Mouse (Mus musculus): ENCODE measurements around the gene Crb1. TPM values are rescaled to one million over a fixed set of nuclear protein-coding genes. Genes with fewer than 3 reads are reported as not detected.

The Crb1 gene
- polyA plus RNA-seq, 1 experiment, result 0.13 TPM

DNA sequence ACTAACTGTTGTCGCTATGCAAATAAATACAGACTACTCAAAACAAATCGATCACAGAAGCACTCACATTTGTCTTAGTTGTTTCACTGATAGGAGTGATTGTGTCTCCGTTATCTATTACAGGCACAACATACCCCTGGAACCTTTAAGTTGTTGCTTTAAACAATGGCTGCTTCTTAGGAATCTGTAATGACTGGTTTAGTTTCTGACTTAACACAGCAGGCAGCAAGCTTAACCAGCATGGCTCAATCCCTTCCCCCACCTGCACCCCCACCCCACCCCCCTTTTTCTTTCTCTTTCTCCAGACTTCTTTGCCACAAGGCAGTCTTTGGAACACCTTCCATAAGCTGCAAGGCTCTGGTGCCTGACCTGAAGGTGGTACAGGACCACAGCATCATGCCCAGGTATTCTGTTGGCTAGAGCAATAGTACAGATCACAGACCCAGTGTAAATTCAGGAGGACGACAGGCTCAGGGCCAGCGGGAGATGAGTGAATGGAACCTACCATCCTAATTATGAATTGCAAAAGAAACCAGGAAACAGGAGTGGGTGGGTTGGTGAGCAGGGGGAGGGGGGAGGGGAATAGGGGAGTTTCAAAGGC lies 182.4 kb downstream of the Crb1 start:
- Histone ChIP-seq H3K4me3 (replicated peaks) (no peak overlapping the region), H3K27me3 (replicated peaks) (no peaks in the 10 kb centered on the region), H3K4me1 (no peaks in the 10 kb centered on the region; the same call in 1 of the 2 replicates), H3K36me3 (replicated peaks; ENCODE audit: low read length) (no peaks in the 10 kb centered on the region), H3K9me3 (no peaks in the 10 kb centered on the region)
- TF ChIP-seq GATA1 (IDR thresholded peaks at IDR 0.05; ENCODE audit: borderline replicate concordance, low read length) (no peak), FLI1 (IDR thresholded peaks at IDR 0.05; ENCODE audit: low read length) (no peak)

DNA sequence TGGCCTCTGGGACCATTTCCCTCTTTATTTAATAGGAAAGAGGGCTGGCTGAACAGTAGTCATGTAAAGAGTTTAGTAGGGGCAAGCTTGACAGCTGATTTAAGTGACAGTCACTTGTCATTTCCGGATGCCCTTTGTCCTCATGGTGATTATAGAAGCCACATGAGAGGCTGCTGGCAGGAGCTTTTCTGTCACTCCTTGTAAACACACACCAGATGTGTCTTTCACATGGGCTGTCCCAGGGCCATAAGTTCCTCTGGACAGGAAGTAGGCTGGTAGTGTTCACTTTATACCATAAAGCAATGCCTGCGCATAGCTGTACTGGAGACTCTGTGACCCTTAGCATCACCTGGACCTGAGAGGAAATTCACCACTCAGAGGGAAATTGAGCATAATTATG lies 182.9 kb downstream of the Crb1 start:
- Histone ChIP-seq H3K4me3 (replicated peaks) (no peak overlapping the region), H3K27me3 (replicated peaks) (no peaks in the 10 kb centered on the region), H3K4me1 (no peaks in the 10 kb centered on the region; the same call in 1 of the 2 replicates), H3K9me3 (no peaks in the 10 kb centered on the region), H3K36me3 (replicated peaks; ENCODE audit: low read length) (no peaks in the 10 kb centered on the region)
- TF ChIP-seq FLI1 (IDR thresholded peaks at IDR 0.05; ENCODE audit: low read length), result no peak
- TF ChIP-seq GATA1 (IDR thresholded peaks at IDR 0.05; ENCODE audit: borderline replicate concordance, low read length), result no peak

DNA sequence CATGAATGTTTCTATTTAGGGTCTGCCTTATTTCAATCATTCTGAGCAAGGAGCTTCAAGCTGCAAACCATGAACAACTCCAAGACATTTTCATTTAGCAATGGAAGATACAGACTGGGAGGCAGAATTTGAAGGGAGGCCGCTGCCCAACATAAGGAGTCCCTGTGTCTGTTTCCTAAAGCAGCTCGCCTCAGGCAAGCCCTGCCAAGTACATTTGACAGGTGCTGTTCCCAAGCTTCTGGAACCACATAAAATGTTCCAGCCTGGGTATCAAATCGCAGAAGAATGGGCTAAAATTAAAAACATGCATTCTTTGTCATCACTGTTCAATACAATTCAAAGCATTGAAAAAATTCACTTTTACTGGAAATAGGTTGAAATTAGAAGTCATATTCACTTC lies 184.3 kb downstream of the Crb1 start:
- H3K4me3 ChIP-seq (replicated peaks), result no peak overlapping the region
- no peaks in the 10 kb centered on the region for H3K4me1 ChIP-seq
- TF ChIP-seq GATA1 (IDR thresholded peaks at IDR 0.05; ENCODE audit: borderline replicate concordance, low read length), result no peak
- TF ChIP-seq FLI1 (IDR thresholded peaks at IDR 0.05; ENCODE audit: low read length), result no peak
- no peaks in the 10 kb centered on the region for H3K27me3 ChIP-seq (replicated peaks)
- no peaks in the 10 kb centered on the region for H3K36me3 ChIP-seq (replicated peaks; ENCODE audit: low read length)
- no peaks in the 10 kb centered on the region for H3K9me3 ChIP-seq

DNA sequence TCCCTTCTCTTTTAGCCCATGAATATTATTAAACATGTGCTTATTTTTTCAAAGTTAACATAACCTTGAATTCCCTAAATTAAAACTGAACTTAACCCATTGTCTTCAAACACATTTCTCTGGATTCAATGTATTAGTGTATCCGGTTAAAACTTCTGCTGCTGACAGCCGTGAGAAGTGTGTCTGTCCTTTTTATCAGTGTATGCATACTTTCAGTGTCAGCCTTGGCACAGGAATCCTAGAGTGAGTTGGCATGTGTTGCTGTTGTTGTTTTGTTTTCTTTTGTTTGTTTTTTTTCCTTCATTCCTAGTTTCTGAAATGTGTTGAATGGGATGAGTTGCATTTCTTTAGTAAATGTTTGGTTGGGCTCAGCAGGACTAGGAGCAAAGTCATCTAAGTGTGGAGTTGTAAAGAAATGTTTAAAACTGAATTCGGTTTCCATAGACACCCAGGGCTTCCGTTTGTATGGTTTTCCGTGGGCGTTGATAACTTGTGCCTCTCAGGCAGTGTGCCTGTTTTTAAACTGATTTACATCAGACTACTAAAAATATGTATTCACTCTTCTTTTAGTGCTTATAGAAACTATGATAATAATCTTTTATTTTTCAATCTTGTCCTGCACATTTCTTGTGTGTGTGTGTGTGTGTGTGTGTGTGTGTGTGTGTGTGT lies 196.3 kb downstream of the Crb1 start:
- peaks cover 5% of the 10 kb centered on the region for H3K36me3 ChIP-seq (replicated peaks; ENCODE audit: low read length)
- TF ChIP-seq FLI1 (IDR thresholded peaks at IDR 0.05; ENCODE audit: low read length) (no peak), GATA1 (IDR thresholded peaks at IDR 0.05; ENCODE audit: borderline replicate concordance, low read length) (no peak)

DNA sequence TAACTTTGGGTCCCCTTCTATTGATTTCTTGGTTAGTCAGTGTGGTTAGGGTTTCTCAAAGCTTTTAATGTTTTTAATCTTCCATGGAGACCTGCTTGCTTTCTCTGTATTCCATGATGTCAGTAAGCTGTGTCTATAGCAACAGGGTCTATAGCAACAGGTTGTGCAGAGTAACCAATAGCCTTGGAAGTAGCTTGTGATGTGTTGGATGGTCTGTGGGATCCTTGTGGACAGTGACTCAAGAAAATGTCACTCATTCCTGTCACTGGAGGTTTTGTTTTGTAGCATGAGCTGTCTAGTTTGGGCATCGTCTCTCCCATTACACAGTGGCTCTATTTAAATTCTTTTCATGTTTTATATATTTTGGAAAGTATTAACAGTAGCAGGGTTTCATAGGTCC lies 197.2 kb downstream of the Crb1 start:
- H3K4me3 ChIP-seq (replicated peaks), result no peak overlapping the region
- no peaks in the 10 kb centered on the region for H3K4me1 ChIP-seq
- no peaks in the 10 kb centered on the region for H3K9me3 ChIP-seq
- H3K27me3 ChIP-seq (replicated peaks), result no peaks in the 10 kb centered on the region
- TF ChIP-seq GATA1 (IDR thresholded peaks at IDR 0.05; ENCODE audit: borderline replicate concordance, low read length) (no peak), FLI1 (IDR thresholded peaks at IDR 0.05; ENCODE audit: low read length) (no peak)
- peaks cover 5% of the 10 kb centered on the region for H3K36me3 ChIP-seq (replicated peaks; ENCODE audit: low read length)

More for the DNA sequence above, 196.3 kb downstream of the Crb1 start:
- Histone ChIP-seq H3K9me3 (no peaks in the 10 kb centered on the region), H3K27me3 (replicated peaks) (no peaks in the 10 kb centered on the region), H3K4me1 (no peaks in the 10 kb centered on the region), H3K4me3 (replicated peaks) (no peak overlapping the region)

DNA sequence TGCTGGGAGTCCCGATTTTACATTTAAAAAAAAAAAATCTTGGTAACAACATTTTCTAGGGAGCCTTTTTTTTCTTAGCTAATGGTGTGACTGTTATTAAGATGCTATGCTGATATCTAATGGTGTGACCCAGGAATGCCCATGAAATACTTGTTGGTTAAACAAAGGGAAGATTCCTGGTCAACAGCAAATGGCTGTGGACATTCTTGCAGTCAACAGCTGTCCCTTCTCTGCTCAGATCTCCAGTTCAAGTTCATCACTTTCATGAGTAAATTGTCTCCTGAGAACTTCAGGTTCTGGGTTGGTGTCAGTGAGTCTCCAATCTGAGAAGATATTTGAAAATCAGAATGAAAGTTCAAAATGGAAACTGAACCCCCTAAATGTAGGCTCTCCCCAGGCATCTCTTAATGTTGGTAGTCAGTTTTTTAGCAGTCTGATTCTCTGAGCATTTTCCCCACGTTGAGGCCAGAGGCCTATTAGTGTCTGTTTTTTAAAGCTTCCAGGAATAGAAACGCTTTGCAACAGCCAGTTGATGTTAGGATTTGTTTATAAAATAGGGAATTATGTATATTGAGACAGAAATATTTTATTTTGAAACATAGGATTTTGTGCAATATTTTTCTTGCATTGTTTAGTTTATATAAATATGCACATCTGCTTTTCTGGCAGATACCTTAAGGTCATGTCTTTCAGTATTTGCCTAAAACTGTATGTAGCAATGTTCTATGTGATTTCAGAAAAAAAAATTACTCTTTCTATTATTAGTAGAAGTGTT lies 202.7 kb downstream of the Crb1 start:
- Histone ChIP-seq H3K27me3 (replicated peaks) (no peaks in the 10 kb centered on the region), H3K36me3 (replicated peaks; ENCODE audit: low read length) (peaks cover 31% of the 10 kb centered on the region), H3K4me1 (no peaks in the 10 kb centered on the region), H3K9me3 (no peaks in the 10 kb centered on the region), H3K4me3 (replicated peaks) (no peak overlapping the region)
- TF ChIP-seq FLI1 (IDR thresholded peaks at IDR 0.05; ENCODE audit: low read length), result no peak
- TF ChIP-seq GATA1 (IDR thresholded peaks at IDR 0.05; ENCODE audit: borderline replicate concordance, low read length), result no peak

DNA sequence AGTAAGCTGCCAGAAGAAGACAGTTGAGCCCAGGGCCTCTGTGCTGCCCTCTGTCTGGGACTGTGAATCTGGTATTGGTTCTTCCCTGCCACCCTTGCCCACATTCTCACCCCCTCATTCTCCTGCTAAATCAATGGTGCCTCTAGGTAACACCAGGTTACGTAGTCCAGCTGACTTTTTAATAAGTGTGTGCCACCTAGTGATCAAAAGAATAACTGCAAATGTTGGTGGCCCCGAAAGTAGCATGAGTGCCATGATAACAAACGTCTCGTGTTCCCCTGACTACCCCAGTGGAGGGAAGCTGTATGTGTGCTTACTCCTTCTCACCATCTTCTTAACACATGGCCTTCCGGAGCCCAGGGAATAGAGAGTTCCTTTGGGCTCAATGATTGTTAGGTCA lies 214.1 kb downstream of the Crb1 start:
- peaks cover 13% of the 10 kb centered on the region; the same call in 1 of the 2 replicates for H3K4me1 ChIP-seq
- TF ChIP-seq FLI1 (IDR thresholded peaks at IDR 0.05; ENCODE audit: low read length) (no peak), GATA1 (IDR thresholded peaks at IDR 0.05; ENCODE audit: borderline replicate concordance, low read length) (no peak)
- no peaks in the 10 kb centered on the region for H3K27me3 ChIP-seq (replicated peaks)
- no peaks in the 10 kb centered on the region for H3K9me3 ChIP-seq
- H3K36me3 ChIP-seq (replicated peaks; ENCODE audit: low read length), result peaks cover 19% of the 10 kb centered on the region
- H3K4me3 ChIP-seq (replicated peaks), result no peak overlapping the region

DNA sequence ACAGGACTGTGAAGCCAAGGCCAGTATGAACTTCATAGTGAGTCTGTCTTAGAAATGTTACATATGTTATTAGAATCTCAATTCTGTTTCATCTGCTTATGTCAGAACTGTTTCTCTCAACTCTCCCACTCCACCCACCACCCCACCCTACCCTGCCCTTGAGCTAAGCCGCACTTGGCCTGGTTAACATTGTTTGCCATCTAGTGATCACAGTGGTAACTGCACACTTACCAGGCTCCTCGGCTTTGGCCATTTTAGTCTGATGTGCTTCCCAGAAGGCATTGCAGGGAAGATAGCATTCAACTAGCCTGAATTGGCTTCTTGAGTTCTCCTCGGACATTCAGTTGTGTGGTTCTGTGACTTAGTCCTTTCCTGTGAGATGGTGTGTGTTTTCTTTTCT lies 215.3 kb downstream of the Crb1 start:
- peaks cover 16% of the 10 kb centered on the region for H3K36me3 ChIP-seq (replicated peaks; ENCODE audit: low read length)
- TF ChIP-seq GATA1 (IDR thresholded peaks at IDR 0.05; ENCODE audit: borderline replicate concordance, low read length), result no peak
- no peak for TF ChIP-seq FLI1 (IDR thresholded peaks at IDR 0.05; ENCODE audit: low read length)
- no peaks in the 10 kb centered on the region for H3K9me3 ChIP-seq
- peaks cover 15% of the 10 kb centered on the region; the same call in 1 of the 2 replicates for H3K4me1 ChIP-seq
- no peaks in the 10 kb centered on the region for H3K27me3 ChIP-seq (replicated peaks)
- no peak overlapping the region for H3K4me3 ChIP-seq (replicated peaks)

DNA sequence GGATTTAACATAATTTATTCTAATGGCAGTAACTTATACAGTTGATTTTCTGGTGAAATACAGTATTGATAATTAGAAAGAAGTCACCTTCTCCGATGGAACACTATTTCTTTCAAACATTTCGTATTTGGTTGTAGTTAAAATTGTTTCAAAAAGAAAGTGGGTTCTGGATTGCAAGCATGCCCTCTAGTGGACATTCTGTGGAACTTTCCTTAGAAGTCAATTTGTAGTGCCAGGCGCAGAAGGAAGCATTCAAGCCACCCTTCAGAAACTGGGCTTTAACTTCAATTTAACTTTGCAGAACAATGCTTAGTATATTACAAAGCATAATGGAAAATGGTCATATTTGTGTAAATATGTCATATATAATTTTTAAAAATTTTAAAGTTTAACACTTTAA lies 220.5 kb downstream of the Crb1 start:
- peaks cover 8% of the 10 kb centered on the region for H3K36me3 ChIP-seq (replicated peaks; ENCODE audit: low read length)
- H3K27me3 ChIP-seq (replicated peaks), result no peaks in the 10 kb centered on the region
- no peaks in the 10 kb centered on the region for H3K9me3 ChIP-seq
- TF ChIP-seq GATA1 (IDR thresholded peaks at IDR 0.05; ENCODE audit: borderline replicate concordance, low read length) (no peak), FLI1 (IDR thresholded peaks at IDR 0.05; ENCODE audit: low read length) (no peak)
- H3K4me1 ChIP-seq, result peaks cover 10% of the 10 kb centered on the region; the same call in 1 of the 2 replicates
- no peak overlapping the region for H3K4me3 ChIP-seq (replicated peaks)

DNA sequence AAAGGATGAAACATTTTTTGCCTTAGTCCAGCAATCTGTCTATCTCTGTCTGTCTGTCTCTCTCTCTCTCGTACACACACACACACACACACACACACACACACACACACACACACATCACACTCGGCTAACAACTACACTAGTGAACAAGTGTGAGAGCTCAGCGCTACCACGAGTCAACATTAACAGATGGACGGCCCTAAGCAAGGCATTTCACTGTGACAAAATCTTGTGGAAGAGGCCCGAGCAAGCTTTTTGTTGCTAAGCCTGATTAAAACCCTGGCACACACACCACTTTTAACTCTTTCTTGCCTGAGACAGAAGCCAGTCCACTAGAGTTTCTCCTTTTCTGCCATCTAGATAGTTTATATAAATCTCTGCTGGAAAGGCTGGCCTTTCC lies 223.4 kb downstream of the Crb1 start:
- no peaks in the 10 kb centered on the region for H3K36me3 ChIP-seq (replicated peaks; ENCODE audit: low read length)
- no peaks in the 10 kb centered on the region for H3K27me3 ChIP-seq (replicated peaks)
- no peak for TF ChIP-seq FLI1 (IDR thresholded peaks at IDR 0.05; ENCODE audit: low read length)
- no peak for TF ChIP-seq GATA1 (IDR thresholded peaks at IDR 0.05; ENCODE audit: borderline replicate concordance, low read length)
- H3K4me3 ChIP-seq (replicated peaks), result no peak overlapping the region
- H3K4me1 ChIP-seq, result peaks cover 5% of the 10 kb centered on the region; the same call in 1 of the 2 replicates
- H3K9me3 ChIP-seq, result no peaks in the 10 kb centered on the region
